Mouse (Mus musculus) CH12.LX (cell line): ENCODE measurements around the gene Dhrs7.

Experiments used
- CTCF ChIP-seq, 2 experiments: IDR thresholded peaks in 1 of 2; conservative IDR thresholded peaks in 1 of 2; 2 replicates each; pipeline ENCODE4 v1.5.1; 2011 to 2012; ENCODE audit warnings: low read depth in 2 of 2, low read length in 2 of 2, improper control_type of control experiment in 1 of 2, inconsistent platforms in 1 of 2, mild to moderate bottlenecking in 1 of 2, moderate library complexity in 1 of 2
- EP300 ChIP-seq: IDR thresholded peaks from 2 replicates; pipeline ENCODE4 v1.6.1; 2011; ENCODE audit warnings: low read length, improper control_type of control experiment
- MAFK ChIP-seq: IDR thresholded peaks from 2 replicates; pipeline ENCODE4 v1.6.1; 2011; ENCODE audit warnings: low read length, improper control_type of control experiment; ENCODE audit not compliant: insufficient replicate concordance
- MAX ChIP-seq: IDR thresholded peaks from 2 replicates; pipeline ENCODE4 v1.6.1; 2011; ENCODE audit warnings: low read length, improper control_type of control experiment
- POLR2A ChIP-seq: IDR thresholded peaks from 2 replicates; pipeline ENCODE4 v1.6.1; 2011; ENCODE audit warnings: low read depth, mild to moderate bottlenecking, improper control_type of control experiment, low read length
- RCOR1 ChIP-seq: conservative IDR thresholded peaks from 2 replicates; pipeline ENCODE4 v1.6.1; 2012; ENCODE audit warnings: low read depth, mild to moderate bottlenecking, inconsistent platforms, low read length, improper control_type of control experiment
- USF2 ChIP-seq: conservative IDR thresholded peaks from 2 replicates; pipeline ENCODE4 v1.6.1; 2011; ENCODE audit warnings: low read depth, low read length, improper control_type of control experiment

DNA sequence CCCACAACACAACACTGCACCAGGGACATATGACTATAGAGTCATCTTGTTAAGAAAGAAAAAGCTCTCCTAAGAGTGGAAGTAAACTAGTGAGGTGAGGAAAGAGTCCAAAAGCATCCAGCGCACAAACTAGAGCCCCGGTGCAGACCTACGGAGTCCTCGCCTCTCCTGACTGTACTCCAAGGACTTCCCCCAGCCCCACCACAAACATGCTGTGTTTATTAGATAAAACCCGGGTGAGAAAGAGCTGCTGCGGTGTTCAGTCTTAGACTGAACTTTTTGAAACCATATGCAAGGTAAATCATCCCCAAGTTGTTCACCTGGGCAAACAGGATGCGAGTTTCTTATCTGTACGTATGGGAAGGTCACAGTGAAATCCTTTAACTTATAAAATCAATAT, 6.2 kb upstream of the Dhrs7 start:
- TF ChIP-seq EP300 (no peak), CTCF (conservative IDR thresholded peaks at IDR 0.05 in 1 of 2, IDR thresholded peaks at IDR 0.05 in 1 of 2; ENCODE audit: low read depth in 2 of 2, low read length in 2 of 2) (no peak), POLR2A (no peak), USF2 (no peak), RCOR1 (no peak), MAX (no peak), MAFK (no peak)
